Mouse (Mus musculus): ENCODE results near the gene Aagab. TPM values are rescaled to one million over a fixed set of nuclear protein-coding genes. Genes with fewer than 3 reads are reported as not detected.

Gene Aagab
- 46.0 and 50.4 TPM in 2 replicates for polyA plus RNA-seq (2016; fragmentation: Nextera tagmentation; extraction: Ambion mirVana)

GRCm38 (mm10) chr9:63602043-63602939 lies at the start of gene Aagab, which contains the start of gene Iqch:
Aagab (plus strand) TSS chr9:63602660.
Iqch (minus strand) TSS chr9:63602493.
- peaks cover 25% of the 10 kb centered on the region for H3K4me1 ChIP-seq (replicated peaks)
- no peaks in the 10 kb centered on the region for H3K27me3 ChIP-seq (ENCODE audit: insufficient read depth, poor library complexity, severe bottlenecking)
- peak within 1 kb of the TSS; percentile 95 for H3K4me3 ChIP-seq
- no peaks in the 10 kb centered on the region for H3K36me3 ChIP-seq
- peak; percentile 97 for DNase-seq (ENCODE audit: low spot score)
- WGBS, result 2% methylated on average over 70 of the region's 70 CpGs
- no peaks in the 10 kb centered on the region for H3K9me3 ChIP-seq
- H3K27ac ChIP-seq, result peak within 1 kb of the TSS; percentile 95

GRCm38 (mm10) chr9:63553628-63554027 lies 48.8 kb upstream of the Aagab start:
- no peak for DNase-seq (ENCODE audit: low spot score)
- Histone ChIP-seq H3K4me3 (no peak overlapping the region), H3K27ac (no peak overlapping the region), H3K9me3 (no peaks in the 10 kb centered on the region), H3K27me3 (ENCODE audit: insufficient read depth, poor library complexity, severe bottlenecking) (peaks cover 9% of the 10 kb centered on the region), H3K36me3 (no peaks in the 10 kb centered on the region), H3K4me1 (replicated peaks) (peaks cover 5% of the 10 kb centered on the region; the same call in 1 of the 2 replicates)
- 81% methylated on average over 3 of the region's 3 CpGs for WGBS

DNA sequence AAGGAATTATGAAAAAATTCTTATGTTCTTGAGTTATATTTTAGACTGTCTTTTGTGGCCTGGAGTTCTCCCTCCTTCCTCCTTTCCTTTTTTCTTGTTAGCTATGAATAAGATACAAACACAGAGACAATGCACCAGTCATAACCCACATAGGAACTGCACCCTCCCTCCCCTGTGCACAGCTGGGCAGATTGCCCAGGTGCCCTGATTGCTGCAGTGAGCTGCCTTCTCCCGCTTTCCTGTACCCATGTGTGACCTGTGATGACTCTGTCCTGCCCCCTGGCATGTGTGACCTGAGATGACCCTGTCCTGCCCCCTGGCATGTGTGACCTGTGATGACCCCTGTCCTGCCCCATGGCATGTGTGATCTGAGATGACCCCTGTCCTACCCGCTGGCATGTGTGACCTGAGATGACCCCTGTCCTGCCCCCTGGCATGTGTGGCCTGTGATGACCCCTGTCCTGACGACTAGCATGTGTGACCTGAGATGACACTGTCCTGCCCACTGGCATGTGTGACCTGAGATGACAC lies 46.9 kb upstream of the Aagab start:
- 51% methylated on average over 3 of the region's 3 CpGs for WGBS
- no peaks in the 10 kb centered on the region for H3K9me3 ChIP-seq

DNA sequence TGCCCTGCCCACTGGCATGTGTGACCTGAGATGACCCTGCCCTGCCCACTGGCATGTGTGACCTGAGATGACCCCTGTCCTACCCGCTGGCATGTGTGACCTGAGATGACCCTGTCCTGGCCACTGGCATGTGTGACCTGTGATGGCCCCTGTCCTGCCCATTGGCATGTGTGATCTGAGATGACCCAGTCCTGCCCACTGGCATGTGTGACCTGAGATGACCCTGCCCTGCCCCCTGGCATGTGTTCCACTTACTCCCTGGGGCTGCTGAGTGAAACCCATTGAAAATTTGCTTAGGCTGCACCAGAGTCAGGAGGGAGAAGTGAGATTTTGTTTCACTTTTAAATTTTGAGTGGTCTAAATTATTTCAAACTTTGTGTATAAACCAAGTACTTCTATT lies 46.1 kb upstream of the Aagab start:
- H3K4me1 ChIP-seq (replicated peaks), result peaks cover 5% of the 10 kb centered on the region; the same call in 1 of the 2 replicates
- H3K27ac ChIP-seq, result no peak overlapping the region
- 86% methylated on average over 1 of the region's 1 CpGs for WGBS
- H3K27me3 ChIP-seq (ENCODE audit: insufficient read depth, poor library complexity, severe bottlenecking), result no peaks in the 10 kb centered on the region
- no peaks in the 10 kb centered on the region for H3K36me3 ChIP-seq
- DNase-seq (ENCODE audit: low spot score), result no peak
- H3K4me3 ChIP-seq, result no peak overlapping the region
- H3K9me3 ChIP-seq, result no peaks in the 10 kb centered on the region

More for the DNA sequence above, 46.9 kb upstream of the Aagab start:
- H3K4me3 ChIP-seq, result no peak overlapping the region
- H3K36me3 ChIP-seq, result no peaks in the 10 kb centered on the region
- no peak overlapping the region for H3K27ac ChIP-seq
- H3K4me1 ChIP-seq (replicated peaks), result peaks cover 5% of the 10 kb centered on the region; the same call in 1 of the 2 replicates
- H3K27me3 ChIP-seq (ENCODE audit: insufficient read depth, poor library complexity, severe bottlenecking), result no peaks in the 10 kb centered on the region
- no peak for DNase-seq (ENCODE audit: low spot score)

DNA sequence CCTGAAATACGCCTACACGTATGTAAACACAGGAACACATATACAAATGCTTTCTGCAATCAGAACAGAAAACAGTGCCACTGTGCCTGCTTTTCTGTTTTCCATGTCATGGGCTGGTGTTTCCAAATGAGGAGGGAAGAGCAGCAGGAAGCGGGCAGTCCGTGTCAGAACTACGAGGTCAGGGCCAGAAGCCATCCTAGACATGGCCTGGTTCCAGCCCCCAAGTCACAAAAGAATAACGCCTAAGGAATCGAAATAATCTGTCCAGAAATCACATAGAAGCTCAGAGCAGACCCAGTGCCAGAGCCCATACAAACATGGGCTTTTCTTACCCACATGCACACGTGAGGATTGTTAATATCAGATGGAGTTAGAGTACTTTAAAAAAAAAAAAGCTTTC lies 45.5 kb upstream of the Aagab start:
- 86% methylated on average over 8 of the region's 8 CpGs for WGBS
- Histone ChIP-seq H3K27ac (no peak overlapping the region), H3K4me3 (no peak overlapping the region), H3K9me3 (no peaks in the 10 kb centered on the region), H3K27me3 (ENCODE audit: insufficient read depth, poor library complexity, severe bottlenecking) (no peaks in the 10 kb centered on the region), H3K36me3 (no peaks in the 10 kb centered on the region), H3K4me1 (replicated peaks) (peaks cover 8% of the 10 kb centered on the region)
- no peak for DNase-seq (ENCODE audit: low spot score)

GRCm38 (mm10) chr9:63561931-63562330 lies 40.5 kb upstream of the Aagab start:
- H3K27me3 ChIP-seq (ENCODE audit: insufficient read depth, poor library complexity, severe bottlenecking), result no peaks in the 10 kb centered on the region
- 74% methylated on average over 8 of the region's 8 CpGs for WGBS
- peaks cover 10% of the 10 kb centered on the region; the same call in 1 of the 2 replicates for H3K4me1 ChIP-seq (replicated peaks)
- no peak for DNase-seq (ENCODE audit: low spot score)
- H3K9me3 ChIP-seq, result no peaks in the 10 kb centered on the region
- no peak overlapping the region for H3K4me3 ChIP-seq
- H3K27ac ChIP-seq, result no peak overlapping the region
- no peaks in the 10 kb centered on the region for H3K36me3 ChIP-seq

- Histone ChIP-seq H3K4me1 (replicated peaks) (peaks cover 20% of the 10 kb centered on the region), H3K27ac (no peak overlapping the region), H3K27me3 (ENCODE audit: insufficient read depth, poor library complexity, severe bottlenecking) (no peaks in the 10 kb centered on the region), H3K9me3 (no peaks in the 10 kb centered on the region), H3K4me3 (no peak overlapping the region), H3K36me3 (no peaks in the 10 kb centered on the region)
- WGBS, result 92% methylated on average over 2 of the region's 2 CpGs
- DNase-seq (ENCODE audit: low spot score), result no peak
Measured at GRCm38 (mm10) chr9:63563436-63563835, 39.0 kb upstream of the Aagab start.

DNA sequence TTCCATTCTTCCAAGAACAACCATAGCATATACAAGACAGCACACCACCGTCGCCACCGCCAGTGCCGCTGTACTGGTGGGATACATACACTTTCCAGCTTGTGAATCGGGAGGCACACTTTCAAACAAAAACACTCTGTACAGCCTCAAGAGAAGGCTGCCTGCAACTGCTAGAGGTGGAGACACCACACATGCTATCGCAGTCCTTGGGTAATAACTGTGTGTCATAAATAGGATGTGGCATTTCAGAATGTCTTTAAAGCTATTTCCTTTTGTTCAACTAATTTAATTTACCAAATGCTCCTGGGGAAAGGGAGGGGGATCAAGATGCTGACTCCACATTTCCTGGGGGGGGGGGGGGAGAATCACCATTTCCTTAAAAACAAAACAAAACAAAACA lies 34.1 kb upstream of the Aagab start:
- WGBS, result 81% methylated on average over 6 of the region's 6 CpGs
- Histone ChIP-seq H3K36me3 (no peaks in the 10 kb centered on the region), H3K4me1 (replicated peaks) (peaks cover 26% of the 10 kb centered on the region), H3K27me3 (ENCODE audit: insufficient read depth, poor library complexity, severe bottlenecking) (no peaks in the 10 kb centered on the region), H3K27ac (0 out of 2 replicates have a peak overlapping the region, but pooled peaks have one; percentile 19), H3K4me3 (no peak overlapping the region), H3K9me3 (no peaks in the 10 kb centered on the region)
- no peak for DNase-seq (ENCODE audit: low spot score)

- DNase-seq (ENCODE audit: low spot score), result peak; percentile 23
- Histone ChIP-seq H3K4me3 (no peak overlapping the region), H3K9me3 (no peaks in the 10 kb centered on the region), H3K27ac (no peak overlapping the region), H3K27me3 (ENCODE audit: insufficient read depth, poor library complexity, severe bottlenecking) (no peaks in the 10 kb centered on the region), H3K4me1 (replicated peaks) (peaks cover 26% of the 10 kb centered on the region), H3K36me3 (no peaks in the 10 kb centered on the region)
- WGBS, result 37% methylated on average over 8 of the region's 8 CpGs
Measured at GRCm38 (mm10) chr9:63568808-63569207, 33.7 kb upstream of the Aagab start.

DNA sequence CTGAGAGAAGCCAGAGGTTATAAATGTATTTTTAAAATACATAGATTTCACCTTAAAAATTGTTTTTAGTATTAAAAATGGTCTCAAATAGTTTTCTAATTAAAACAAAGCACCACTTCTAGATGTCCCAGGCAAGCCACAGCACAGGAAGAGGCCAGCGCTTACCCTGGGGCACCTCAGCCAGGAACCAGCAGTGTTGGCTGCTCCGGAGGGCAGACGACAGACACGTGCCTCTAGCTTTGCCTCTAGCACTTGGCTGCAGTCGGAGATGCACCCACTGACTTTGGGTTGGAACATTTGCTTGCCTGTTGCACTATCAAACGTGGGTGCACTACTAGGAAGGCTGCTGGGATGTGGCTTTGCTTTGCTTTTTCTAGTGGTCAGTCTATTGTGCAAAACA lies 30.6 kb upstream of the Aagab start:
- no peaks in the 10 kb centered on the region for H3K9me3 ChIP-seq
- no peak overlapping the region for H3K4me3 ChIP-seq
- WGBS, result 49% methylated on average over 6 of the region's 6 CpGs
- no peak overlapping the region for H3K27ac ChIP-seq
- H3K4me1 ChIP-seq (replicated peaks), result peaks cover 26% of the 10 kb centered on the region
- no peaks in the 10 kb centered on the region for H3K36me3 ChIP-seq
- no peak for DNase-seq (ENCODE audit: low spot score)
- no peaks in the 10 kb centered on the region for H3K27me3 ChIP-seq (ENCODE audit: insufficient read depth, poor library complexity, severe bottlenecking)

DNA sequence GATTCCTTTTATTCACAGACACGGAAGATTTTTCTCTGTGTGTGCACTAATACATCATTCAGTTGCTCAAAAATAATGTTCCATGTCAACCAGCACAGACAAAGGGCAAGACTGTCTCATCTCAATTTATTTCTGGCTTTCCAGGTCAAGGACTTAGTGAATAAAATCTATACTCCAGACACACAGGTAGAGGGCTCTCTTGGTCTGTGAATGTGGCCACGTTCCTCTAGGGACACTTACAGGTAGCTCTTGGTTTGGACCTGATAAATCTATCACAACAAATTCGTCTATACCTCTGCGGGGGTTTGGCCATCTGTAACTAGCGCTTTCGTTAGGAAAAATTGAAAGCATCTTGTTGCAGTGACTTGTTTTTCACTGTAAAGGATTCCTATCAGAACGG lies 29.6 kb upstream of the Aagab start:
- Histone ChIP-seq H3K4me3 (no peak overlapping the region), H3K36me3 (no peaks in the 10 kb centered on the region), H3K27me3 (ENCODE audit: insufficient read depth, poor library complexity, severe bottlenecking) (no peaks in the 10 kb centered on the region), H3K4me1 (replicated peaks) (peaks cover 22% of the 10 kb centered on the region), H3K9me3 (no peaks in the 10 kb centered on the region), H3K27ac (no peak overlapping the region)
- DNase-seq (ENCODE audit: low spot score), result no peak
- WGBS, result 83% methylated on average over 7 of the region's 7 CpGs

DNA sequence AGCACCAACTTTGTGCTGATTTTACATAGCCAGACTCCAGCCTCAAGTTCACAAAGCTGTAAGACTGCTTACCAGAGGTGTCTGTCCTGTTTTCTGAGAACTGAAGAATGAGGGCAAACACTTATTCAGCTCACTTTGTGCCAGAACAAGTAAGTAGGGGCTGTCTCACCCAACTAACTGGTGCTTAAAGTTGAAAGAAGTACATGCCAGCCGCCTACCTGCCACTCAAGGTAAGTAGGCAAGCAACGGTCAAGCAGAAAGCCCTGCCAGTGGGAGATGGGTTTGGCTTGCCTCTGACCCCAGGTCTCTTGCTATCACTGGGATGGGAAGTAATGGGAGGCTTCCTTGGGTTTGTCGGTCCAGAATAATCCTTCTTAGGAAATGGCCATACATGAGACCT lies 25.0 kb upstream of the Aagab start:
- Histone ChIP-seq H3K27ac (no peak overlapping the region), H3K36me3 (no peaks in the 10 kb centered on the region), H3K4me1 (replicated peaks) (no peaks in the 10 kb centered on the region), H3K4me3 (no peak overlapping the region), H3K9me3 (no peaks in the 10 kb centered on the region), H3K27me3 (ENCODE audit: insufficient read depth, poor library complexity, severe bottlenecking) (no peaks in the 10 kb centered on the region)
- no peak for DNase-seq (ENCODE audit: low spot score)
- whole genome bisulfite sequencing, result 89% methylated on average over 3 of the region's 3 CpGs

- Histone ChIP-seq H3K27ac (no peak overlapping the region), H3K4me3 (no peak overlapping the region), H3K4me1 (replicated peaks) (no peaks in the 10 kb centered on the region), H3K9me3 (no peaks in the 10 kb centered on the region), H3K27me3 (ENCODE audit: insufficient read depth, poor library complexity, severe bottlenecking) (no peaks in the 10 kb centered on the region), H3K36me3 (no peaks in the 10 kb centered on the region)
- DNase-seq (ENCODE audit: low spot score), result no peak
- 86% methylated on average over 5 of the region's 5 CpGs for WGBS
Measured at GRCm38 (mm10) chr9:63579644-63580043, 22.8 kb upstream of the Aagab start.
